Mouse (Mus musculus) limb, embryonic 12.5 days (tissue): ENCODE measurements around the gene Speer4b. TPM values are rescaled to one million over a fixed set of nuclear protein-coding genes. Genes with fewer than 3 reads are reported as not detected.

ENCODE experiments used
- ATAC-seq: fragments of 200-750 bp; cut with Nextera tagmentation; 2 replicates; pipeline ENCODE4 v1.8.0; 2017; ENCODE audit warnings: low read depth, moderate TSS enrichment; ENCODE audit not compliant: insufficient number of reproducible peaks, insufficient read depth, low FRiP score, low TSS enrichment
- H3K27ac ChIP-seq: fragments of 300-500 bp; sonication (generic); 2 replicates; pipeline ENCODE4 v1.5.1; 2016; ENCODE audit warnings: mild to moderate bottlenecking, moderate library complexity
- H3K27me3 ChIP-seq: fragments of 300-500 bp; sonication (generic); 2 replicates; pipeline ENCODE4 v1.6.1; 2016; ENCODE audit warnings: mild to moderate bottlenecking, moderate library complexity
- H3K36me3 ChIP-seq: fragments of 300-500 bp; sonication (generic); 2 replicates; pipeline ENCODE4 v1.6.1; 2016; ENCODE audit warnings: mild to moderate bottlenecking, moderate library complexity
- H3K4me1 ChIP-seq: fragments of 300-500 bp; sonication (generic); replicated peaks from 2 replicates; pipeline ENCODE4 v1.6.1; 2016
- H3K4me2 ChIP-seq: fragments of 300-500 bp; sonication (generic); 2 replicates; pipeline ENCODE4 v1.6.1; 2016; ENCODE audit warnings: mild to moderate bottlenecking, moderate library complexity
- H3K4me3 ChIP-seq: fragments of 300-500 bp; sonication (generic); replicated peaks from 2 replicates; pipeline ENCODE4 v1.5.1; 2016; ENCODE audit warnings: mild to moderate bottlenecking
- H3K9ac ChIP-seq: fragments of 300-500 bp; sonication (generic); replicated peaks from 2 replicates; pipeline ENCODE4 v1.6.1; 2016; ENCODE audit warnings: mild to moderate bottlenecking, moderate library complexity
- H3K9me3 ChIP-seq: fragments of 300-500 bp; sonication (generic); 2 replicates; pipeline ENCODE4 v1.6.1; 2016; ENCODE audit warnings: mild to moderate bottlenecking, moderate library complexity
- WGBS: fragments of 180-500 bp; shearing (Covaris S2); methylation state at CpG from one replicate; pipeline ENCODE4 v1.1.7; 2016; 5-methylcytosine and 5-hydroxymethylcytosine counted together
- polyA plus RNA-seq: library from polyadenylated mRNA; unstranded; fragments of >200 nt; fragmentation: Nextera tagmentation; extraction: Ambion mirVana; gene quantifications from 2 replicates; pipeline ENCODE4 v1.2.1, GENCODE M21; 2016

The Speer4b gene
- polyA plus RNA-seq, 1 experiment from 2014 or later, result not detected

DNA sequence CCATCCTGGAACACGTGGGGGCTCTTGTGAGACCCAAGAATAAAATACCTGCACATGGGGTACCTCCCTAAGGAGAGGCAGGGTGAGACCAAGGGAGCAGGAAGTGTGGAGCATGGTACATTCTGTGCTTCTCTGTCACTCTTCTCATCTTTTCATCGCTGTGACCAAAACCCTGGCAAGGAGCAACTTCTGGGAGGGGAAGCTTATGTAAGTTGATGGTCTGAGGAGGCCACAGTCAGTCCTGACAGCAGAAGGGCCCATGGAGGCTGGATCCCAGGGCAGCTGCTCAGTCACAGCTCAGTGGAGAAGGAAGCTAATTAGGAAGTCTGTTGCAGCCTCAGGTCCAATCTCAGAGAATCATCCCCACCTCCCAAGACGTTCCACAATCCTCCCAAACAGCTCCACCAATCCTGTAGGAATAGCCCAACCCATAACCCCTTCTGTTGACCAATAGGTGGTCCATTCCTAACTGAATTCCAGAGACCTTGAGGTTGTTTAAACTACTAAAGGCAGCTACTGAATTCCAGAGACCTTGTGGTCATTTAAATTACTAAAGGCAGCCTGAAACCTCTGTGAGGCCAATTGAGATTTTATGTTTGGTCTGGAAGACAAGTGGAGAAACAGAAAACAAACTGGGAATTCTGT is 47.9 kb downstream of the Speer4b start:
- 44% methylated on average over 3 of the region's 3 CpGs for WGBS
- Histone ChIP-seq H3K27me3 (no peaks in the 10 kb centered on the region), H3K9me3 (no peaks in the 10 kb centered on the region)

More for the DNA sequence above, 47.9 kb downstream of the Speer4b start:
- Histone ChIP-seq H3K9ac (no peak overlapping the region), H3K4me3 (no peak overlapping the region), H3K27ac (no peak overlapping the region), H3K4me2 (no peak overlapping the region), H3K36me3 (no peaks in the 10 kb centered on the region), H3K4me1 (no peaks in the 10 kb centered on the region)
- ATAC-seq, result no peak
